Mouse (Mus musculus) bone marrow, adult 2 months (tissue): ENCODE measurements around the gene Agpat2. TPM values are rescaled to one million over a fixed set of nuclear protein-coding genes. Genes with fewer than 3 reads are reported as not detected.

Source experiments
- H3K27ac ChIP-seq: fragments of 200-500 bp; 2 replicates; pipeline ENCODE4 v1.5.1; 2012; ENCODE audit warnings: low read depth, mild to moderate bottlenecking, control low read depth, inconsistent platforms, low read length; ENCODE audit not compliant: control insufficient read depth, poor library complexity, insufficient read depth
- H3K4me1 ChIP-seq: fragments of 200-500 bp; 2 replicates; pipeline ENCODE4 v1.6.1; 2011; ENCODE audit warnings: low read length; ENCODE audit not compliant: control insufficient read depth, insufficient read depth
- H3K4me3 ChIP-seq: fragments of 200-500 bp; replicated peaks from 2 replicates; pipeline ENCODE3; 2011; ENCODE audit warnings: mild to moderate bottlenecking, low read depth, low read length, control low read depth; ENCODE audit not compliant: control insufficient read depth
- CTCF ChIP-seq: fragments of 200-500 bp; IDR thresholded peaks from 2 replicates; pipeline ENCODE4 v1.5.1; 2011; ENCODE audit warnings: low read length, control low read depth; ENCODE audit not compliant: control insufficient read depth, insufficient read depth
- POLR2A ChIP-seq: fragments of 200-500 bp; IDR thresholded peaks from 2 replicates; pipeline ENCODE4 v1.6.1; 2011; ENCODE audit warnings: low read depth, mild to moderate bottlenecking, control low read depth, low read length, borderline replicate concordance; ENCODE audit not compliant: control insufficient read depth
- WGBS: fragments of 180-500 bp; shearing (Covaris S2); methylation state at CpG from one replicate; pipeline ENCODE4 v1.1.7; 2018; 5-methylcytosine and 5-hydroxymethylcytosine counted together
- polyA plus RNA-seq: library from polyadenylated mRNA; stranded (reverse); fragments of >200 nt; gene quantifications from 2 replicates; pipeline ENCODE4 v1.2.4, GENCODE M21; 2011; ENCODE audit warnings: low replicate concordance; ENCODE audit not compliant: missing spikeins, insufficient read depth, insufficient read length

Agpat2 gene
- polyA plus RNA-seq, 1 experiment: 32.5 TPM

GRCm38 (mm10) chr2:26596898-26597297 is 7.3 kb downstream of the Agpat2 start:
- Histone ChIP-seq H3K4me3 (no peak overlapping the region), H3K4me1 (peaks cover 8% of the 10 kb centered on the region), H3K27ac (peak overlapping the region; percentile 20; the same call in 1 of the 2 replicates)
- 90% methylated on average over 3 of the region's 3 CpGs for WGBS
- TF ChIP-seq POLR2A: no peak
- TF ChIP-seq CTCF: no peak

- Histone ChIP-seq H3K27ac (no peak overlapping the region), H3K4me3 (no peak overlapping the region), H3K4me1 (peaks cover 8% of the 10 kb centered on the region)
- TF ChIP-seq POLR2A: no peak
- no peak for TF ChIP-seq CTCF
- WGBS: 40% methylated on average over 11 of the region's 11 CpGs
These were observed 8.3 kb downstream of the Agpat2 start for GRCm38 (mm10) chr2:26595725-26596435.

GRCm38 (mm10) chr2:26594934-26595724 is 9.1 kb downstream of the Agpat2 start:
- 66% methylated on average over 6 of the region's 6 CpGs for WGBS
- Histone ChIP-seq H3K27ac (no peak overlapping the region), H3K4me1 (peaks cover 8% of the 10 kb centered on the region), H3K4me3 (no peak overlapping the region)
- no peak for TF ChIP-seq POLR2A
- TF ChIP-seq CTCF: no peak

GRCm38 (mm10) chr2:26594461-26594933 is 9.7 kb downstream of the Agpat2 start:
- Histone ChIP-seq H3K27ac (no peak overlapping the region), H3K4me1 (peaks cover 8% of the 10 kb centered on the region), H3K4me3 (no peak overlapping the region)
- no peak for TF ChIP-seq POLR2A
- no peak for TF ChIP-seq CTCF
- WGBS: 77% methylated on average over 7 of the region's 7 CpGs

- H3K27ac ChIP-seq: no peak overlapping the region
- WGBS: 44% methylated on average over 9 of the region's 9 CpGs
- TF ChIP-seq CTCF (peak; percentile 62), POLR2A (no peak)
- peaks cover 4% of the 10 kb centered on the region; the same call in 1 of the 2 replicates for H3K4me1 ChIP-seq
- H3K4me3 ChIP-seq: no peak overlapping the region
These were observed 10.2 kb downstream of the Agpat2 start for GRCm38 (mm10) chr2:26594022-26594346.

GRCm38 (mm10) chr2:26593211-26594021 is 10.8 kb downstream of the Agpat2 start:
- WGBS: 67% methylated on average over 9 of the region's 9 CpGs
- no peak overlapping the region for H3K27ac ChIP-seq

GRCm38 (mm10) chr2:26591416-26591815 is 12.8 kb downstream of the Agpat2 start:
- no peak overlapping the region for H3K4me3 ChIP-seq
- no peak for TF ChIP-seq CTCF
- no peak for TF ChIP-seq POLR2A
- no peak overlapping the region for H3K27ac ChIP-seq
- WGBS: 82% methylated on average over 12 of the region's 12 CpGs
- H3K4me1 ChIP-seq: peaks cover 3% of the 10 kb centered on the region; the same call in 1 of the 2 replicates

More at GRCm38 (mm10) chr2:26593211-26594021, 10.8 kb downstream of the Agpat2 start:
- TF ChIP-seq CTCF: no peak
- no peak for TF ChIP-seq POLR2A
- Histone ChIP-seq H3K4me3 (no peak overlapping the region), H3K4me1 (peaks cover 4% of the 10 kb centered on the region; the same call in 1 of the 2 replicates)
